Mouse (Mus musculus) forebrain, postnatal 0 days (tissue): Measurements from ENCODE around the gene Ceacam10. TPM values are rescaled to one million over a fixed set of nuclear protein-coding genes. Genes with fewer than 3 reads are reported as not detected.

Source experiments
- ATAC-seq: fragments of 200-750 bp; cut with Nextera tagmentation; 2 replicates; pipeline ENCODE4 v1.8.0; 2017; ENCODE audit warnings: mild to moderate bottlenecking, moderate library complexity
- DNase-seq: peaks from one replicate; pipeline ENCODE4 v3.0.0-alpha.2; 2015
- H3K27ac ChIP-seq: fragments of 300-500 bp; sonication (generic); 2 replicates; pipeline ENCODE4 v1.5.1; 2014; ENCODE audit warnings: low read depth, mild to moderate bottlenecking, antibody characterized with exemption, low read length, moderate library complexity, mixed read lengths
- H3K27me3 ChIP-seq: fragments of 300-500 bp; sonication (generic); 2 replicates; pipeline ENCODE4 v1.6.1; 2014; ENCODE audit warnings: mild to moderate bottlenecking, low read length, mixed read lengths; ENCODE audit not compliant: insufficient read depth
- H3K36me3 ChIP-seq: fragments of 300-500 bp; sonication (generic); 2 replicates; pipeline ENCODE4 v1.6.1; 2014; ENCODE audit warnings: mild to moderate bottlenecking, moderate library complexity; ENCODE audit not compliant: insufficient read depth
- H3K4me1 ChIP-seq: fragments of 300-500 bp; sonication (generic); 2 replicates; pipeline ENCODE4 v1.6.1; 2014; ENCODE audit warnings: antibody characterized with exemption; ENCODE audit not compliant: insufficient read depth
- H3K4me2 ChIP-seq: fragments of 300-500 bp; sonication (generic); 2 replicates; pipeline ENCODE4 v1.6.1; 2014; ENCODE audit warnings: low read depth, mild to moderate bottlenecking, moderate library complexity
- H3K4me3 ChIP-seq: fragments of 300-500 bp; sonication (generic); 2 replicates; pipeline ENCODE4 v1.5.1; 2014; ENCODE audit warnings: low read depth, low read length, mixed read lengths
- H3K9ac ChIP-seq: fragments of 300-500 bp; sonication (generic); 2 replicates; pipeline ENCODE4 v1.6.1; 2014; ENCODE audit warnings: mild to moderate bottlenecking
- H3K9me3 ChIP-seq: fragments of 300-500 bp; sonication (generic); 2 replicates; pipeline ENCODE4 v1.6.1; 2016; ENCODE audit warnings: low read length
- CTCF ChIP-seq: sonication (generic); IDR thresholded peaks from 2 replicates; pipeline ENCODE4 v1.5.1; 2016; ENCODE audit warnings: antibody characterized with exemption, control low read depth, low read depth
- WGBS: fragments of 180-500 bp; shearing (Covaris S2); extraction: QIAGEN DNeasy Blood & Tissue Kit; methylation state at CpG from one replicate; pipeline ENCODE4 v1.1.7; 2014; 5-methylcytosine and 5-hydroxymethylcytosine counted together
- polyA plus RNA-seq: library from polyadenylated mRNA; unstranded; fragments of >200 nt; fragmentation: Nextera tagmentation; extraction: Ambion mirVana; gene quantifications from 2 replicates; pipeline ENCODE4 v1.2.1, GENCODE M21; 2015
- total RNA-seq: library from RNA; depleted of rRNA; stranded (reverse); fragments of >200 nt; gene quantifications from 2 replicates; pipeline ENCODE4 v1.2.3, GENCODE M21; 2014

Gene Ceacam10
- total and polyA plus RNA-seq, 2 experiments from 2014 or later, result 0.57 TPM; not detected in 1

- DNase-seq (no peak), ATAC-seq (no peak)
- Histone ChIP-seq H3K27me3 (no peaks in the 10 kb centered on the region), H3K4me2 (no peak overlapping the region), H3K4me1 (no peaks in the 10 kb centered on the region), H3K9me3 (no peaks in the 10 kb centered on the region), H3K9ac (no peak overlapping the region), H3K36me3 (no peaks in the 10 kb centered on the region), H3K27ac (no peak overlapping the region), H3K4me3 (no peak overlapping the region)
- 78% methylated on average over 6 of the region's 6 CpGs for WGBS
- no peak for TF ChIP-seq CTCF
These were observed 15.8 kb upstream of the Ceacam10 start for GRCm38 (mm10) chr7:24761161-24761560.

DNA sequence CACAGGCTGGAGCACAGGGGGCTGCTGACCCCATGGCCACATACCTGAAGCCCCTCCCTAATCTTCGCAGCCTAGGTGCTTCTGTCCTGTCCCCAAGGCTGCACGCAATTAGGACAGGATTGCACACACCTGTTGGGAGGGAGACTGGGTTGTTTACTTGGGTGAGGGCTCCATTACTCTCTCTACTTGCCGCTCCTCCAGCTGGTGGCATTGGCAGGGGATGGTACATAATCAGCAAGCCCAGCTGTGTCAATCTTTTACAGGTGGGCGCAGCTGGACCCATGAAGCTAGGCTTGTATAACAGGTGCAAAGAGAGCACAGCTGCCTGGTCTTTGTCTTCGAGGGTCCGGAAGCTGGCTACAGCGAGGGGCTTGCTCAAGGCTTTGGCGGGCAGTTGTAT, 14.4 kb upstream of the Ceacam10 start:
- Histone ChIP-seq H3K4me1 (no peaks in the 10 kb centered on the region), H3K27ac (no peak overlapping the region), H3K4me2 (no peak overlapping the region), H3K9ac (no peak overlapping the region), H3K4me3 (no peak overlapping the region), H3K27me3 (no peaks in the 10 kb centered on the region), H3K36me3 (no peaks in the 10 kb centered on the region), H3K9me3 (no peaks in the 10 kb centered on the region)
- DNase-seq (no peak), ATAC-seq (no peak)
- TF ChIP-seq CTCF, result no peak
- 88% methylated on average over 8 of the region's 8 CpGs for WGBS

GRCm38 (mm10) chr7:24771361-24771760, 5.6 kb upstream of the Ceacam10 start:
- no peak for ATAC-seq
- no peaks in the 10 kb centered on the region for H3K4me1 ChIP-seq
- H3K27ac ChIP-seq, result no peak overlapping the region

DNA sequence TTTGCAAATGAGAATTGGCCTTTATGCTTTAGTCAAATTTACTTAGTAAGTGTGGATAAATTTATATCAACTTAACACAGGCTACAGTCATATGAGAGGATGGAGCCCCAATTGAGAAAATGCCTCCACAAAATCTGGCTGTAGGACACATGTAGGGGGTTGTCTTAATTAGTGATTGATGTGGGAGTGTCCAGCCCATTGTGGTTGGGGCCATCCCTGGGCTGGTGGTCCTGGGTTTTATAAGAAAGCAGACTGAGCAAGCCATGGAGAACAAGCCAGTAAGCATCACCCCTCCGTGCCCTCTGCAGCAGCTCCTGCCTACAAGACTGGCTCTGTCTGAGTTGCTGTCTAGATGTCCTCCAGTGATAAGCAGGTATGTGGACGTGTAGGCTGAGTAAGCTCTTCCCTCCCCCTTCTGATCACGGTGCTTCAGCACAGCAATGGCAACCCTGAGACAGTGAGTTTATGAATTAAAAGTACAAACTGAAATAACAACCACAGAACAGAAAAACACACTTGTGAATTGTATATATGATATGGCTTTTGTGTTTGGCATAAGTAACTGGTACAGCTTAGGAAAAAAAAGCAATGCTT, 3.0 kb upstream of the Ceacam10 start:
- H3K4me1 ChIP-seq, result no peaks in the 10 kb centered on the region
- no peaks in the 10 kb centered on the region for H3K36me3 ChIP-seq
- H3K9ac ChIP-seq, result no peak overlapping the region
- H3K27me3 ChIP-seq, result no peaks in the 10 kb centered on the region
- ATAC-seq (no peak), DNase-seq (no peak)
- H3K4me3 ChIP-seq, result no peak overlapping the region
- H3K9me3 ChIP-seq, result no peaks in the 10 kb centered on the region
- TF ChIP-seq CTCF, result no peak
- H3K4me2 ChIP-seq, result no peak overlapping the region
- H3K27ac ChIP-seq, result no peak overlapping the region
- WGBS, result 58% methylated on average over 3 of the region's 3 CpGs

More at GRCm38 (mm10) chr7:24771361-24771760, 5.6 kb upstream of the Ceacam10 start:
- H3K4me2 ChIP-seq, result no peak overlapping the region
- no peak for TF ChIP-seq CTCF
- no peak overlapping the region for H3K4me3 ChIP-seq
- no peak for DNase-seq
- no peaks in the 10 kb centered on the region for H3K9me3 ChIP-seq
- no peaks in the 10 kb centered on the region for H3K36me3 ChIP-seq
- no peaks in the 10 kb centered on the region for H3K27me3 ChIP-seq
- H3K9ac ChIP-seq, result no peak overlapping the region

GRCm38 (mm10) chr7:24776145-24776544, 861 bp upstream of the Ceacam10 start:
- ATAC-seq, result no peak
- no peaks in the 10 kb centered on the region for H3K9me3 ChIP-seq
- WGBS, result 79% methylated on average over 2 of the region's 2 CpGs

DNA sequence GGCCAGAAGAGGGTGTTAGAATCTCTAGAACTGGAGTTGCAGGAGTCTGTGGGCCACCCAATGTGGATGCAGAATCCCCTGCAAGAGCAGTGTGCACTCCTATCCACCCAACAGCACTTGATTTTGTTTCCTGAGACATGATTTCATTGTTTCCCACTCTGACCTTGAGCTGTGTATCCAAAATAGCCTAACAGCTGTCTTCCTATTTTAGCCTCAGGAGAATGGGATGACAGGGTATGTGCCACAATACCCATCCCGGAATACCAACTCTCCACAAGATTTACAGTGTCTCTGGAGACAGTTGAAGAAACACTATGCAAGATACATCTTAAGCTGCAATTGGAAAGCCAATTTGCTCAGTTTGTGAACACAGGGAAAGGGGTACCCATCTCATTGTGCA, 20.9 kb downstream of the Ceacam10 start:
- Histone ChIP-seq H3K4me1 (no peaks in the 10 kb centered on the region), H3K4me3 (no peak overlapping the region), H3K4me2 (no peak overlapping the region), H3K27ac (no peak overlapping the region), H3K9me3 (0 out of 2 replicates have a peak, but pooled peaks cover 13% of the 10 kb centered on the region), H3K27me3 (no peaks in the 10 kb centered on the region), H3K9ac (no peak overlapping the region), H3K36me3 (no peaks in the 10 kb centered on the region)
- WGBS, result 100% methylated on average over 1 of the region's 1 CpGs
- ATAC-seq (no peak), DNase-seq (no peak)
- TF ChIP-seq CTCF, result no peak

More at GRCm38 (mm10) chr7:24776145-24776544, 861 bp upstream of the Ceacam10 start:
- DNase-seq, result no peak
- Histone ChIP-seq H3K9ac (no peak overlapping the region), H3K27ac (no peak overlapping the region), H3K36me3 (no peaks in the 10 kb centered on the region), H3K4me2 (no peak overlapping the region), H3K4me1 (no peaks in the 10 kb centered on the region), H3K27me3 (no peaks in the 10 kb centered on the region), H3K4me3 (no peak overlapping the region)
- no peak for TF ChIP-seq CTCF

DNA sequence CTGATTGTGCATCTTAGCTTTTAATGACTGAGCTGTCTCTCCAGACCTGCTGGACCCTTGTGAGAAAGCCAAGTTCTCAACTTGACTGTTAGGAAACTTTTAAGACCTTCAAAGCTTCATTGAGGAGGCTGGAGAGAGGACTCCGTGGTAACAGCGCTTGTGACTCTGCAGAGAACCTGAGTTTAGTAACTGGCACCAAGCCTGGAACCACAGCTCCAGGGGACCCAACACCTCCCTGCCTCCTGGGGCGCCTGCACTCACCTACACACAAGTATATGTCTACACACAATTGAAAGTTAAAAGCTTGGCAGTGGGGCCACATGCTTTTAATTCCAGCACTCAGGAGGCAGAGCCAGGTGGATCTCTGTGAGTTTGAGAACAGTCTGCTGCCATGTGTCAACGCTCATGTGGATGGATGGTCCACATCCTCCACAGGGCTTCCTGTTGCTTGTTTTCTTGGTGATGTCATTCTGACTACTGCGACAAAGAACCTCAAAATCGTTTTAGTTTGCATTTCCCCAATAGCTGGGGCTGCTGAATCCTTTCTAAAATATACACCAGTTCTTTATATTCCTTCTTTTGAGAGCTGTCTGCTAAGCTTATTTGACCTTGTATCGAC, 25.3 kb downstream of the Ceacam10 start:
- ATAC-seq (no peak), DNase-seq (no peak)
- no peak overlapping the region for H3K4me3 ChIP-seq
- no peaks in the 10 kb centered on the region for H3K36me3 ChIP-seq
- H3K9ac ChIP-seq, result no peak overlapping the region
- H3K9me3 ChIP-seq, result no peaks in the 10 kb centered on the region
- WGBS, result 79% methylated on average over 7 of the region's 7 CpGs
- H3K4me1 ChIP-seq, result no peaks in the 10 kb centered on the region
- H3K27me3 ChIP-seq, result no peaks in the 10 kb centered on the region
- TF ChIP-seq CTCF, result no peak
- no peak overlapping the region for H3K27ac ChIP-seq
- H3K4me2 ChIP-seq, result no peak overlapping the region
